Mouse (Mus musculus): Measurements from ENCODE around the gene Pfdn5. TPM values are rescaled to one million over a fixed set of nuclear protein-coding genes. Genes with fewer than 3 reads are reported as not detected.
"Not testable (repeated sequence)": the region's sequence is repeated elsewhere in the genome, so short reads cannot be mapped to it uniquely, and the experiment has no call there.

Gene Pfdn5
- polyA plus RNA-seq, 1 experiment, result 378 TPM

GRCm38 (mm10) chr15:102324654-102325473 lies 1.1 kb upstream of the Pfdn5 start:
- no peak overlapping the region for H3ac ChIP-seq (ENCODE audit: control insufficient read depth, insufficient read length, low read depth)
- no peaks in the 10 kb centered on the region for H3K27me3 ChIP-seq (ENCODE audit: control insufficient read depth, insufficient read depth, insufficient read length)
- peaks cover 26% of the 10 kb centered on the region for H3K79me2 ChIP-seq (ENCODE audit: control insufficient read depth, insufficient read depth)
- peaks cover 11% of the 10 kb centered on the region for H3K79me3 ChIP-seq (ENCODE audit: low read depth)
- H3K36me3 ChIP-seq (ENCODE audit: control insufficient read depth, insufficient read depth), result peaks cover 66% of the 10 kb centered on the region
- no peak for TF ChIP-seq CTCF (IDR thresholded peaks at IDR 0.05; ENCODE audit: control insufficient read depth, insufficient read depth, insufficient read length)
- no peak for TF ChIP-seq MAX (IDR thresholded peaks at IDR 0.05)
- no peak for TF ChIP-seq CEBPB (IDR thresholded peaks at IDR 0.05; ENCODE audit: low read depth)
- TF ChIP-seq FOSL1 (IDR thresholded peaks at IDR 0.05; ENCODE audit: insufficient read depth, low read length, poor library complexity, severe bottlenecking), result no peak
- TF ChIP-seq MYOG (IDR thresholded peaks at IDR 0.05; ENCODE audit: control insufficient read depth, extremely low read depth, insufficient read length), result no peak
- TF ChIP-seq MYOD1 (IDR thresholded peaks at IDR 0.05; ENCODE audit: control insufficient read depth, insufficient read length, low read depth), result no peak
- no peak for TF ChIP-seq USF1 (IDR thresholded peaks at IDR 0.05; ENCODE audit: low read depth)
- H3K4me3 ChIP-seq (ENCODE audit: insufficient read depth, poor library complexity, severe bottlenecking), result peak overlapping the region; percentile 7

DNA sequence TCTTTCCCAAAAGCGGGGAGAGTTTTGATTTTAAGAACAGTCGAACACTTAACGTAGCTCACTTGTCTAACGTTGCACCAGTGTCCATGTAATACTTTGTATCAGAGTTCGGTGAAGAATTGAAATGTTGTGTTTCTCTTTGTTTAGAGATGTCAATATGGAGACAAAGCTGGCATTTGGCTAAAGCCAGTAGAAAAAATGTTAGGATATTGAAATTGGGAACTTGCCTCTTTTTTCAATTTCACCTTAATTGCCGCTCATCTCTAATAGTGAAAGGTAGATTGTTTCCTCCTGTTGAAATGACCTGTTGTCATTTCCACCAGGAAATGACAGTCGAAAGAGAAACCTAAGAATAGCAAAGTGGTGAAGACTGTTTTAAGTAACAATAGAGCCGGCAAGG lies 976 bp downstream of the Pfdn5 start:
- Histone ChIP-seq H3K27me3 (ENCODE audit: control insufficient read depth, insufficient read depth, insufficient read length) (no peaks in the 10 kb centered on the region), H3K79me2 (ENCODE audit: control insufficient read depth, insufficient read depth) (peaks cover 29% of the 10 kb centered on the region), H3K36me3 (ENCODE audit: control insufficient read depth, insufficient read depth) (peaks cover 54% of the 10 kb centered on the region), H3ac (ENCODE audit: control insufficient read depth, insufficient read length, low read depth) (peak overlapping the region; percentile 79), H3K79me3 (ENCODE audit: low read depth) (peaks cover 12% of the 10 kb centered on the region), H3K4me3 (ENCODE audit: insufficient read depth, poor library complexity, severe bottlenecking) (peak overlapping the region; percentile 90)
- no peak for TF ChIP-seq MYOG (IDR thresholded peaks at IDR 0.05; ENCODE audit: control insufficient read depth, extremely low read depth, insufficient read length)
- TF ChIP-seq FOSL1 (IDR thresholded peaks at IDR 0.05; ENCODE audit: insufficient read depth, low read length, poor library complexity, severe bottlenecking), result no peak
- TF ChIP-seq USF1 (IDR thresholded peaks at IDR 0.05; ENCODE audit: low read depth), result no peak
- no peak for TF ChIP-seq CEBPB (IDR thresholded peaks at IDR 0.05; ENCODE audit: low read depth)
- TF ChIP-seq MYOD1 (IDR thresholded peaks at IDR 0.05; ENCODE audit: control insufficient read depth, insufficient read length, low read depth), result no peak
- TF ChIP-seq CTCF (IDR thresholded peaks at IDR 0.05; ENCODE audit: control insufficient read depth, insufficient read depth, insufficient read length), result no peak
- no peak for TF ChIP-seq MAX (IDR thresholded peaks at IDR 0.05)

DNA sequence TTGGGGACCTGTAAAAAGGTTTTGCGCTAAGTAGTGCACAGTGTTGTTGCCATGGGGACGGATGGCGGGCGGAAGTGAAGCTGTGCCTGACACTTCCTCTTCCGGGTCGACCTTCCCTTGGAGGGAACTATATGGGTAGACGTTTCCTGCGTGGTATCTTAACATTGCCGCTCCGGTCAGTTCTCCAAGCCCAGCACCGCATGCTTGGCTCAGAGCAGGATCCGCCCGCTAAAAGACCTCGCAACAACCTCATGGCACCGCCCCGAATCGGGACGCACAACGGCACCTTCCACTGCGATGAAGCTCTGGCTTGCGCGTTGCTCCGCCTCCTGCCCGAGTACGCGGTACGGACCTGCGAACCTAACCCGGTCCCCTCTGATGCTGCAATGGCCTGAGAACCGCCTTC lies 5.7 kb downstream of the Pfdn5 start, which contains the start of gene Myg1:
Gene Myg1, plus strand, starts transcription at position 100 of the 406 bp plus-strand sequence.
- Histone ChIP-seq H3K79me3 (ENCODE audit: low read depth) (peaks cover 34% of the 10 kb centered on the region), H3K79me2 (ENCODE audit: control insufficient read depth, insufficient read depth) (peaks cover 50% of the 10 kb centered on the region), H3K27me3 (ENCODE audit: control insufficient read depth, insufficient read depth, insufficient read length) (no peaks in the 10 kb centered on the region), H3K4me3 (ENCODE audit: insufficient read depth, poor library complexity, severe bottlenecking) (peak within 1 kb of the TSS; percentile 64), H3ac (ENCODE audit: control insufficient read depth, insufficient read length, low read depth) (peak within 1 kb of the TSS; percentile 64), H3K36me3 (ENCODE audit: control insufficient read depth, insufficient read depth) (peaks cover 66% of the 10 kb centered on the region)
- TF ChIP-seq MAX (IDR thresholded peaks at IDR 0.05) (peak; percentile 96), CTCF (IDR thresholded peaks at IDR 0.05; ENCODE audit: control insufficient read depth, insufficient read depth, insufficient read length) (no peak)

DNA sequence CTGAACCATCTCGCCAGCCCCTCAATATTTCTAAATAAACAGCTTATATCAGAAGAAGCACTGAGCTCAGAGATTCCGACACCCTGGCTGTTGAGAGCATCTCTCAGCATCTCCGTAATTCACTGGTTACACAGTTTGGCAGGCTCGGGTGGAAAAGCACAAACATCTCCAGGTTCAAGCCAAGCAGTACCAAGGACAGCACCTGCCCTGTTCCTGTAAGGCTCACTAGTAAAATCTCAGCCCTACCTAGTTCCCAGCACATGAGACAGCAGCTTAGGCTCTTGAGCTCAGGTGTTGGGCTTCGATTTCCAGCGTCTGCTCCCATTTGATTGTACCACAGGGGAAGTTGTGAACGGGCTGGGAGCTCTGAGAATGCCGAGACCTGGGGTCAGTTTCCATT lies 9.3 kb downstream of the Pfdn5 start:
- peaks cover 79% of the 10 kb centered on the region for H3K36me3 ChIP-seq (ENCODE audit: control insufficient read depth, insufficient read depth)
- TF ChIP-seq CEBPB (IDR thresholded peaks at IDR 0.05; ENCODE audit: low read depth) (no peak), MAX (IDR thresholded peaks at IDR 0.05) (no peak), MYOG (IDR thresholded peaks at IDR 0.05; ENCODE audit: control insufficient read depth, extremely low read depth, insufficient read length) (no peak), MYOD1 (IDR thresholded peaks at IDR 0.05; ENCODE audit: control insufficient read depth, insufficient read length, low read depth) (no peak), FOSL1 (IDR thresholded peaks at IDR 0.05; ENCODE audit: insufficient read depth, low read length, poor library complexity, severe bottlenecking) (no peak), CTCF (IDR thresholded peaks at IDR 0.05; ENCODE audit: control insufficient read depth, insufficient read depth, insufficient read length) (no peak), USF1 (IDR thresholded peaks at IDR 0.05; ENCODE audit: low read depth) (no peak)
- H3K4me3 ChIP-seq (ENCODE audit: insufficient read depth, poor library complexity, severe bottlenecking), result no peak overlapping the region
- peaks cover 25% of the 10 kb centered on the region for H3K79me3 ChIP-seq (ENCODE audit: low read depth)
- H3K27me3 ChIP-seq (ENCODE audit: control insufficient read depth, insufficient read depth, insufficient read length), result no peaks in the 10 kb centered on the region
- H3ac ChIP-seq (ENCODE audit: control insufficient read depth, insufficient read length, low read depth), result no peak overlapping the region
- H3K79me2 ChIP-seq (ENCODE audit: control insufficient read depth, insufficient read depth), result peaks cover 31% of the 10 kb centered on the region

- not testable (repeated sequence) for H3K4me3 ChIP-seq (ENCODE audit: insufficient read depth, poor library complexity, severe bottlenecking); H3ac ChIP-seq (ENCODE audit: control insufficient read depth, insufficient read length, low read depth); H3K27me3 ChIP-seq (ENCODE audit: control insufficient read depth, insufficient read depth, insufficient read length)
- peaks cover 80% of the 10 kb centered on the region for H3K36me3 ChIP-seq (ENCODE audit: control insufficient read depth, insufficient read depth)
- peaks cover 31% of the 10 kb centered on the region for H3K79me2 ChIP-seq (ENCODE audit: control insufficient read depth, insufficient read depth)
- peak; percentile 18 for TF ChIP-seq MAX (IDR thresholded peaks at IDR 0.05)
- H3K79me3 ChIP-seq (ENCODE audit: low read depth), result peaks cover 25% of the 10 kb centered on the region
Observed at GRCm38 (mm10) chr15:102335925-102336324, 10.0 kb downstream of the Pfdn5 start.

GRCm38 (mm10) chr15:102336946-102337345 lies 11.0 kb downstream of the Pfdn5 start:
- TF ChIP-seq CTCF (IDR thresholded peaks at IDR 0.05; ENCODE audit: control insufficient read depth, insufficient read depth, insufficient read length) (no peak), MYOG (IDR thresholded peaks at IDR 0.05; ENCODE audit: control insufficient read depth, extremely low read depth, insufficient read length) (no peak), MAX (IDR thresholded peaks at IDR 0.05) (no peak), FOSL1 (IDR thresholded peaks at IDR 0.05; ENCODE audit: insufficient read depth, low read length, poor library complexity, severe bottlenecking) (no peak), MYOD1 (IDR thresholded peaks at IDR 0.05; ENCODE audit: control insufficient read depth, insufficient read length, low read depth) (no peak), CEBPB (IDR thresholded peaks at IDR 0.05; ENCODE audit: low read depth) (no peak), USF1 (IDR thresholded peaks at IDR 0.05; ENCODE audit: low read depth) (no peak)
- Histone ChIP-seq H3K79me3 (ENCODE audit: low read depth) (peaks cover 23% of the 10 kb centered on the region), H3K27me3 (ENCODE audit: control insufficient read depth, insufficient read depth, insufficient read length) (no peaks in the 10 kb centered on the region), H3ac (ENCODE audit: control insufficient read depth, insufficient read length, low read depth) (no peak overlapping the region), H3K4me3 (ENCODE audit: insufficient read depth, poor library complexity, severe bottlenecking) (no peak overlapping the region), H3K36me3 (ENCODE audit: control insufficient read depth, insufficient read depth) (peaks cover 90% of the 10 kb centered on the region), H3K79me2 (ENCODE audit: control insufficient read depth, insufficient read depth) (peaks cover 27% of the 10 kb centered on the region)
